Mouse (Mus musculus): ENCODE results near the gene Tmod1.
A peak's percentile ranks its signal among the peaks of the same experiment; 100 is the strongest.

Gene Tmod1

DNA sequence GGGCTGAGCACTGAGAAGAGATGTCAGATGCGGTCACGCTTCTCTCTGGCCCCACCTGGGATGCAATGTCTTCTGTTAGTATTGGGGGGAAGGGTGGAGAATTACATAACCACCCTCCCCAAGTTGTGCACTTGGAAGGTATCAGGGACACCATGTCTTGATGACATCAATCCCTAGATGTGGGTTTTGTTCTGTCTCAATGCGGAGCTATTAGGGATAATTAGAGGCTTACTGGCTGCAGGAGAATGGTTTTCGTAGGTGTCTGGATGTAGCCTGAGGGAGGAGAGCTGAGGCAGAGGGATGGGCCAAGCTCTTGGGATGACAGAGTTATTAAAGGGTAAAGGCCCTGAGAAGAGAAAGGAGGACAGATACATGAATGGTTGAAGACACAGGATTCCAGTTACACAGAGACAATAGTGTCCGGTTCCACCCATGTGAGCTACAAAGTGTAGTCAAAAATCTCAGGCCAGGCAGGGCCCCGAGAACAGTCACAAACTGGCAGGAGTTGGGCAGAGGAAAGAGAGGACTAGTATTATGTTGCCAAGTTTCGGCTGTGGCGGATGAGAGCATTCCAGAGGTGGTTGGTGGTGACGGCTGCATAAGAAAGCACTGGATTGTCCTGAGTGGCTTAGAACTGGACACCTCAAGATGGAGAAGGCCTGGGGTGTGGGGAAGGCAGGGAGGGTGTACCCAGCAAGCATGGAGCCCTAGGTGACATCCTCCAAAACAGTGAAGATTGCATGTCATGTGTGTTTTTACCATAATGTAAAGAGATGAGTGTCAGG lies 14.8 kb downstream of the Tmod1 start:
- no peak for DNase-seq (ENCODE audit: extremely low spot score)

GRCm38 (mm10) chr4:46056163-46056562 lies 17.4 kb downstream of the Tmod1 start:
- no peak for DNase-seq (ENCODE audit: extremely low spot score)

- DNase-seq (ENCODE audit: extremely low spot score), result no peak
Observed at GRCm38 (mm10) chr4:46061259-46061962, 22.7 kb downstream of the Tmod1 start.

DNA sequence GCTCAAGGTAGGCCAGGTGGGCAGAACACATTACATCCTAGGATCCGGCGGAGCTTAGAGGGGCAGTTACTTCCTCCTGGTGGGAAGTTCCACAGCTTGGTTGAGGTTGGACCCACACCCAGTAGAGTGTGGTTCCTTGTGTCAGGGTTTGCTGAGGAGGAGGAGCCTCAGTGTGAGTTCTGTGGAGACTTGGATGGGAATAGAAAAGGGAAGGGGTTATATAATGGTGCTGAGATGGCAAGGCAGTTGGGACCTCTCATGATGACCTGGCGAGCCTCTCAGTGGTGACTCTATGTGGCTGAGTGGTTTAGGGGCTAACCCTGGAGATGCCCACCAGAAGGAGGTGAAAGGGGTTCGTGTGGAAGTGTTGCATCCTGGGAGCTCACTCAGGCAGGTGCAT lies 25.1 kb downstream of the Tmod1 start:
- no peak for DNase-seq (ENCODE audit: extremely low spot score)

- peak; percentile 28 for DNase-seq (ENCODE audit: extremely low spot score)
Observed at GRCm38 (mm10) chr4:46064263-46064662, 25.5 kb downstream of the Tmod1 start.

- DNase-seq (ENCODE audit: extremely low spot score), result no peak
Observed at GRCm38 (mm10) chr4:46064961-46065360, 26.2 kb downstream of the Tmod1 start.

DNA sequence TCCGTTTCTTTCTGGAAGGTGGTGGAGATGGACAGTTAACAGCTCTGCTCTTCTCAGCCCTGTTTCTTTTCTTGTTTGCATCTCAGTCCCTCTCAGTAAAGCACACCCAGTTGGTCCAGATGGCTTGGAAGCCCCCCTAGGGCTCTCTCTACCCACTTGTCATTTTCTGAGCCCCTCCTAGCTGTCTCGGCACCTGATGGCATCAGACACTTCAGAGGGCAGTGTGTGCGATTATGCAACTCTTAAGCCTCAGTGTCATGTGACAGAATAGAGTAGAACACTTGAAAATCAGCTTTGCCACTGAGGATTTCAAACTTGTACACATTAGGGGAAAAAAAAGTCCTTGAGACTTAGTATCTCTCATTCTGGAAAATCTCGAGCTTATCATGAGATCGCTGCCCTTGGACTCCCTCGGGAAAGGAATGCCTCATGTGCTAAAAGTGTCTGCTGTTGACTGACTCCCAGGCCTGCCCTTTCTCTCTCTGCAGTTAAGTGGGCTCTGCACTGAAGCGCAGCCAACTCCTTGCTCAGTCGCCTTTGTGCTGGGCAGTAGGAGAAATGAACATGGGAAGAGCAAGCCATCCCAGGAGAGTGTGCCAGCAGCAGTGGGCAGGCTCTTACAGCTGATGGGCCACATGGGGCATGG lies 27.1 kb downstream of the Tmod1 start:
- no peak for DNase-seq (ENCODE audit: extremely low spot score)

GRCm38 (mm10) chr4:46068060-46068459 lies 29.3 kb downstream of the Tmod1 start:
- no peak for DNase-seq (ENCODE audit: extremely low spot score)

DNA sequence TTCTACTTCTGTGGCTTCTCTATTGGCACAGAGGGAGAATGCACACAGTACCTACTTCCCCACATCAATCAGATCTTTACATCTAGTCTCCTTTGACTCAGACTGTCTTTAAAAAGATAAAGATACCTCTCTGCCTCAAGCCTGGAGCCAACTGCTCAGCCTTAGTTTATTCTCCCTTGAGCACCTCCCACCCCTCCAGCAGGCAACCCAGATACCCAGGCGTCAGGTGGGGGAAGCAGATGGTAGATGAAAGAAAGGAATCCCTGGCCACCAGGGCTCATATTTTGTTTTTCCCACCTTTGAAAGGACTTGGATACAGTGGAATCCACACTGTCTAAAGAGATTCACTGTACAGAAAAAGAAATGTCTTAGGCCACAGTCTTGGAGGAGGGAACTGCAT lies 29.8 kb downstream of the Tmod1 start:
- DNase-seq (ENCODE audit: extremely low spot score), result no peak

- DNase-seq (ENCODE audit: extremely low spot score), result no peak
Observed at GRCm38 (mm10) chr4:46069851-46070482, 31.2 kb downstream of the Tmod1 start.

DNA sequence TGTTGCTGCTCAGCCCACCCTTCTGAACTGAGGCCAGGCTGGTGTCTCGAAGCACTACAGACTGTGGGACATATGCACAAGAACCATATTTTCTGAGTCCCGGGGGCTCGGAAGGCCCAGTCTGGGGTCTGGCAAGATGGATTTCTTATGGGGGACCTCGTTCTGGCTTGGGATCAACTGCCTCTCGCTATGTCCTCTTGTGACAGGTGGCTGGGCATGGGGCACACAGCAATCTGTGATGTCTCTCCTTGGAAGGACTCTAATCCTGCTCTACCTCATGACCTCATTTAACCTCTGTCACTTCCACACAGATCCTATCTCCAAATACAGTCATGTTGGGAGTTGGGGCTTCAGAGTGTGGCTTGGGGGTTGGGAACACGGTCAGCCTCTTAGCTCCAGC lies 33.9 kb downstream of the Tmod1 start:
- no peak for DNase-seq (ENCODE audit: extremely low spot score)

DNA sequence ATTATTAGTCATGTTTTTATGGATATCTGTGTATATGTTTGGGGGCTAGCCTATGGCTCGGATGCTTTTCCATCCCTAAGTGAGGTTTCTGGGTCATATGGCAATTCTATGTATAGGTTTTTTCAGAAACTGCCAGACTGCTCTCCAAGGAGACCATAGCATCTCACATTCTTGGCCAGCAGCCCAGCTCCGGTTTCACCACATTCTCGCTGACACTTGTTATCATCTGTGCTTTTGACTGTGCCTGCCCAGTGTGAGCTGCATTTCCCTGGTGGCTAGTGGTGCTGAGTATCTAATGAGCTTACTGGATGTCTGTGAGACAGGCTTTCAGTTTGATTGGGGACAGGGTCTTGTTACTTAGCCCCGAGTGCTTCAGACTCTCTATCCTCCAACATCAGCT lies 35.0 kb downstream of the Tmod1 start:
- DNase-seq (ENCODE audit: extremely low spot score), result no peak

- DNase-seq (ENCODE audit: extremely low spot score), result no peak
Observed at GRCm38 (mm10) chr4:46075664-46076063, 36.9 kb downstream of the Tmod1 start.

DNA sequence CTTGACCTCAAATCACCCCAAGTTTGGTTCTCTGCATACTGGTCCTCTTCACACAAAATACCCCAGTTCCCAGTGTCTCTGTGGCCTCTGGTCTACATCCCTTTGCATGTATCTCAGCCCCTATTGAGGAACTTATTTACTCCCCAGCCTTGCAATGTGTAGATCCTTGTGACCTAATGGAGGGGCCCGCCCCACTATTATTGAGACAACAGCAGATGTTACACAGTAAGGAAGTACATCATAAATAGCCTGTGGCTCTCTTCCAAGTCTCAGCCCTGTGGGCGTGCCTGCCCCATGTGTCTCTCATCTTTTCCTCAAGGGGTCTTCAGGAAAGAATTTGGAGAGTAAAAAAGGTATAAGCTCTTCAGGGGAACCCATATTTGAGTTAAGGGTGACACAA lies 38.2 kb downstream of the Tmod1 start:
- no peak for DNase-seq (ENCODE audit: extremely low spot score)

DNA sequence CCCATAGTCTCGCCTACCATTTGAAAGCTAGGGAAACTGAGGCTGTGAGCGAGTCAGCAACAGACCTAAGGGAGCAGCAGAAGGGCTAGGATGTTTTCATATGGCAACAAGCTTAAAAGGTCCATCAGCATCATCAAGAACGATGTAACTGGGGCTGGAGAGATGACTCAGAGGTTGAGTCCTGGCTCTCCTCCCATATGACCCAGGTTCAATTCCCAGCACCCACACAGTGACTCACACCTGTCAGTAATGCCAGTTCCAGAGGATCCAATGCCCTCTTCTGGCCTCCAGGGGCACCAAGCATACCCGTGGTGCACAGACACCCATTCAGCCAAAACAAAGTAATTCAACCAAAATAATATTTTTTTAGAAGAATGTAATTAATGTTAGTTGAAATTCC lies 41.5 kb downstream of the Tmod1 start:
- DNase-seq (ENCODE audit: extremely low spot score), result no peak

GRCm38 (mm10) chr4:46082555-46082954 lies 43.8 kb downstream of the Tmod1 start:
- no peak for DNase-seq (ENCODE audit: extremely low spot score)

- no peak for DNase-seq (ENCODE audit: extremely low spot score)
Observed at GRCm38 (mm10) chr4:46084416-46085172, 45.9 kb downstream of the Tmod1 start.

DNA sequence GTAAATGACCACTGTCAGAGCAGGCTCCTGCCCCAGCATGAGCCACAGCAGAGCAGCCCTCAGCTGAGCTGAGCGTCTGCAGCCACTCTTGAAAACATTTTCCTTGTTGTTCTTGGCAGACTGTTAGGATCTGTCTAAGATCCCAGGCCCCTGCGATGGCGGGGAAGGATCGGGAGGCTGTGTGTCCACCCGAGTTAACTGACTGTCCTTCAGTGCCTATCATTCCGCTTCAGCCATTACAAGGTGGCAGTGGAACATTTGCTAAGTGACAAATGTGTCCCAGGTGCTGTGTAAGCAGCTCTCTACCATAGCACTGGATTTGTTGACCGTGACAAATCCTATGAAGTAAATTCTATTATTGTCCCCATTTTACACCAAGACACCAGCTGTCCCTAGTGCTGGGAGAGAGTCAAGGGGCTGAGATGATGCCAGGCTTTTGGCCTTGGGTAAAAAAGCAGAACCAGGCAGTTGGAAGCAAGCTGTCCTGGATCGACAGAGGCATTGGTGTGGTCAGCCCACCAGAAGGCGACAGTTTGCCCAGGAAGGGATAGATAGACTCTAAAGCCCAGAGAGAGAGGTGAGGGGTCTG lies 46.6 kb downstream of the Tmod1 start:
- DNase-seq (ENCODE audit: extremely low spot score), result no peak

GRCm38 (mm10) chr4:46086718-46087426 lies 48.1 kb downstream of the Tmod1 start:
- no peak for DNase-seq (ENCODE audit: extremely low spot score)

DNA sequence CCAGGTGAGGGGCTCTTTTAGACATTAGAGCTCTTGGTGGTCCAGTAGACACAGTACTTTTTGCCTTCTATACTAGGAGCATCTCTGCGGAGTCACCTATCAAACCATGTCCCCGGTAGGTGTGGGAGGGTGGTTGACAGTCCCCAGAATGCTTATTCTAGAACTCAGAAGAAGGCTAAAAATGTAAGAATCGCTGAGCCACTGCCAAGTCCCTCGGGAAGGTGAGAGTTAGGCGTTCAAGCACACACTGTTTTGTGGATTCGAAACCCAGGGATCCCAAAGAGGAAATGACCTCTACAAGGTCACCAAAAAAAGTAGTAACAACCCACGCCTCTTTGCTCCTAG lies 48.7 kb downstream of the Tmod1 start:
- DNase-seq (ENCODE audit: extremely low spot score), result no peak

DNA sequence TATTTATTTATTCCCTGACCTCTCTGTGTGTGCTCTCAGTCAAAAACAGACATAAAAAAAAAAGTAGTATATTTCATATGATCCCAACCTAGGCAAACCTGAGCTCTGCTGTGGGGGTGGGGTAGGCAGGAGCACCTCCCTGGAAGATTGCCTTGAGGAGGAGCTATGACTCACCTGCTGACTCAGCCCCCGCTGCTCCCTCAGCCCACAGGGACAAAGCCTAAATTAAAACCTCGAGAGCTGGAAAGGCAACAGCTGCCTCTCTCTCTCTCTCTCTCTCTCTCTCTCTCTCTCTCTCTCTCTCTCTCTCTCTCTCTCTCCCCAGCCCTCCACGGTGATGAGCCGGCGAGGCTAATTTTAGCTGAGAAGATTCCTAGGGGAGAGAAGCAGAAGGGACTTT lies 49.1 kb downstream of the Tmod1 start:
- no peak for DNase-seq (ENCODE audit: extremely low spot score)
